Mouse (Mus musculus): ENCODE measurements around the gene Fnbp1. TPM values are rescaled to one million over a fixed set of nuclear protein-coding genes. Genes with fewer than 3 reads are reported as not detected.

Fnbp1 gene
- polyA plus RNA-seq, 1 experiment from 2014 or later: 11.5 TPM

DNA sequence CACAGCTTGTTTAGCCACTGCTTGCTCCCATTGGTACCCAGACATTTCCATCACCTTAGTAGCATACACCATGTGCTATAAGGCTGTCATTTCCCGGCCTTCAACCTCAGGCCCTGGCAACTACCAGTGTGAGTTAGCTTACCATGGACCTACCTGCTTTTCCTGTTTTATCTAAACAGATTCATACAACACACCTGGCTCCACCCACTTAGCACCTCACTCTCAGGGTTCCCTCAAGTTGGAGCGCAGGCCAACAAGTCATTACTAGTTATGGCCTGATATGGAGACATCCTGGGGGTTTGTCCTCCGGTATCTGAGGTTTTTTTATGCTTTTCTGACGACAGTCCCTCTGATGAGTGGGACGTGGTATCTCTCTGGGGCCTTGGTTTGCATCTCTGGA, 18.3 kb downstream of the Fnbp1 start:
- ATAC-seq (ENCODE audit: low FRiP score) (no peak), DNase-seq (ENCODE audit: low spot score, missing footprints) (no peak)
- no peaks in the 10 kb centered on the region for H3K27me3 ChIP-seq (ENCODE audit: control insufficient read depth, insufficient read depth, low read length)
- no peak overlapping the region for H3K4me2 ChIP-seq
- H3K4me1 ChIP-seq (ENCODE audit: control insufficient read depth, insufficient read depth, low read length): no peaks in the 10 kb centered on the region
- H3K36me3 ChIP-seq (ENCODE audit: control insufficient read depth, insufficient read depth, low read length): no peaks in the 10 kb centered on the region
- H3K4me3 ChIP-seq (ENCODE audit: low read depth, low read length): no peak overlapping the region
- 90% methylated on average over 5 of the region's 5 CpGs for WGBS
- H3K9ac ChIP-seq (ENCODE audit: low read length): no peak overlapping the region
- no peaks in the 10 kb centered on the region for H3K9me3 ChIP-seq (ENCODE audit: control insufficient read depth, low read length)
- H3K27ac ChIP-seq (ENCODE audit: low read depth, low read length): no peak overlapping the region

DNA sequence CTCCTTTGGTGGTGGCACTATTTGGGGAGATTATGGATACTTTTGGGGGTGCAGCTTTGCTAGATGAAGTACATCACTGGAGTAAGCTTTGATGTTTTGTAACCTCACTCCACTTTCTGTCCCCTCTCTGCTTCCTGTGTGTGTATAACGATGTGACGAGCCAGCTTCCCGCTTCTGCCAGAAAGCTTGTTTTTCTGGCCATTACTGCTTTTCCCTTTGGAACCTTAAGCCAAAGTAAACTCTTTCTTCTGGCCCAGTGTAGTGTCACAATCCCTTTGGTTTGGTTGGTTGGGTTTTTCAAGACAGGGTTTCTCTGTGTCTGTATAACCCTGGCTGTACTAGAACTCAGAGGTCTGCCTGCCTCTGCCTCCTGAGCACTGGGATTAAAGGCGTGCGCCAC, 19.0 kb downstream of the Fnbp1 start:
- H3K9me3 ChIP-seq (ENCODE audit: control insufficient read depth, low read length): no peaks in the 10 kb centered on the region
- H3K4me1 ChIP-seq (ENCODE audit: control insufficient read depth, insufficient read depth, low read length): no peaks in the 10 kb centered on the region
- H3K27me3 ChIP-seq (ENCODE audit: control insufficient read depth, insufficient read depth, low read length): no peaks in the 10 kb centered on the region
- DNase-seq (ENCODE audit: low spot score, missing footprints) (no peak), ATAC-seq (ENCODE audit: low FRiP score) (no peak)
- WGBS: 91% methylated on average over 5 of the region's 5 CpGs
- no peaks in the 10 kb centered on the region for H3K36me3 ChIP-seq (ENCODE audit: control insufficient read depth, insufficient read depth, low read length)
- H3K4me3 ChIP-seq (ENCODE audit: low read depth, low read length): no peak overlapping the region
- H3K4me2 ChIP-seq: no peak overlapping the region
- H3K9ac ChIP-seq (ENCODE audit: low read length): no peak overlapping the region
- no peak overlapping the region for H3K27ac ChIP-seq (ENCODE audit: low read depth, low read length)

DNA sequence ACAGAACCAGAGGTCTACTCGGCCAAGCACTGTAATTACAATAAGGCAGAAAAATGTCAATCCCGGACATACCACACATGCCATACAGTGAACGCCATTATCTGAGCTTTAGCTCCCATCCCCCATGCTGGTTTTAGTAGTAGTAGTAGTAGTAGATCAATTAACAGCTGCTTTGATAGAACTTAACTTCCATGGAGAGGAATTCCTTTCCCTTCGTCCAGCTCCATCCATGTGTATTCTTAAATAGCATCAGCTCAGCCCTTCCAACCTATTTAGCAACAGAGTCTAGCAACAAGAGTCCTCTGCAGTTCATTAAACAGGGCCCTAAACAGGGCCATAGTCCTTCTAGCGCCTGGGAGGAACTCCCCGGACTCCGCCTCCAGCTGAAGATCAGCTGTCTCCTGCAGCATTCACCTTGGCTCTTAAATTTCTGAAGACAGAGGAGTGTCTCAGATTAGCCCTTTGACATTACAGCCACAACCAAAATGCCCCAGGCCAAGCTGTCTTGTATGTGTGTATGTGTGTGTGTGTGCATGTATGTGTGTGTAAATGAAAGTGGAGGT, 20.6 kb downstream of the Fnbp1 start:
- DNase-seq (ENCODE audit: low spot score, missing footprints) (no peak), ATAC-seq (ENCODE audit: low FRiP score) (no peak)
- Histone ChIP-seq H3K4me2 (no peak overlapping the region), H3K9ac (ENCODE audit: low read length) (no peak overlapping the region), H3K4me1 (ENCODE audit: control insufficient read depth, insufficient read depth, low read length) (no peaks in the 10 kb centered on the region), H3K27me3 (ENCODE audit: control insufficient read depth, insufficient read depth, low read length) (no peaks in the 10 kb centered on the region), H3K9me3 (ENCODE audit: control insufficient read depth, low read length) (no peaks in the 10 kb centered on the region), H3K36me3 (ENCODE audit: control insufficient read depth, insufficient read depth, low read length) (no peaks in the 10 kb centered on the region), H3K4me3 (ENCODE audit: low read depth, low read length) (no peak overlapping the region), H3K27ac (ENCODE audit: low read depth, low read length) (no peak overlapping the region)
- WGBS: 86% methylated on average over 7 of the region's 7 CpGs

DNA sequence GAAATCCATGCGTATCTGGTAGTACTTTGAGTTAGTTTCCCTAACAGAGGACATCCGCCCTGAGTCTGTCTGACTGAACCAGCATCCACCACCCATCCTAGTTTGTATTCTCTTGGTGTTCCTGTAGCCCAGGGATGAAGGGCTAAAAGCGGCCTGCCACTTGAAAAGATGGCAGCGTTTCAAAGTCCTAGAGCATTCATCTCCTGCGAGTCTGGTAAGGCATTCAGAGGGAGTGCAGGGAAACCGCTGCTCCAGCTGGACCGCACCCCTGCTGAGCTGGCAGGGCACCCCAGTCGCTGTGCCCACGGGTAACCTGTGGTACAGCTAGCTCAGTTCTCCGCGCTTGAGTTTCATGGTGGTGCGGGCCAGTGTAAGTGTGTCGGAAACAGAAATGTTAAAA, 22.0 kb downstream of the Fnbp1 start:
- H3K4me2 ChIP-seq: no peak overlapping the region
- ATAC-seq (ENCODE audit: low FRiP score): no peak
- 69% methylated on average over 13 of the region's 13 CpGs for WGBS
- no peak overlapping the region for H3K9ac ChIP-seq (ENCODE audit: low read length)
- H3K9me3 ChIP-seq (ENCODE audit: control insufficient read depth, low read length): no peaks in the 10 kb centered on the region
- DNase-seq (ENCODE audit: low spot score, missing footprints): no peak
- H3K4me1 ChIP-seq (ENCODE audit: control insufficient read depth, insufficient read depth, low read length): no peaks in the 10 kb centered on the region
- H3K4me3 ChIP-seq (ENCODE audit: low read depth, low read length): no peak overlapping the region
- H3K36me3 ChIP-seq (ENCODE audit: control insufficient read depth, insufficient read depth, low read length): no peaks in the 10 kb centered on the region
- H3K27me3 ChIP-seq (ENCODE audit: control insufficient read depth, insufficient read depth, low read length): no peaks in the 10 kb centered on the region
- no peak overlapping the region for H3K27ac ChIP-seq (ENCODE audit: low read depth, low read length)

DNA sequence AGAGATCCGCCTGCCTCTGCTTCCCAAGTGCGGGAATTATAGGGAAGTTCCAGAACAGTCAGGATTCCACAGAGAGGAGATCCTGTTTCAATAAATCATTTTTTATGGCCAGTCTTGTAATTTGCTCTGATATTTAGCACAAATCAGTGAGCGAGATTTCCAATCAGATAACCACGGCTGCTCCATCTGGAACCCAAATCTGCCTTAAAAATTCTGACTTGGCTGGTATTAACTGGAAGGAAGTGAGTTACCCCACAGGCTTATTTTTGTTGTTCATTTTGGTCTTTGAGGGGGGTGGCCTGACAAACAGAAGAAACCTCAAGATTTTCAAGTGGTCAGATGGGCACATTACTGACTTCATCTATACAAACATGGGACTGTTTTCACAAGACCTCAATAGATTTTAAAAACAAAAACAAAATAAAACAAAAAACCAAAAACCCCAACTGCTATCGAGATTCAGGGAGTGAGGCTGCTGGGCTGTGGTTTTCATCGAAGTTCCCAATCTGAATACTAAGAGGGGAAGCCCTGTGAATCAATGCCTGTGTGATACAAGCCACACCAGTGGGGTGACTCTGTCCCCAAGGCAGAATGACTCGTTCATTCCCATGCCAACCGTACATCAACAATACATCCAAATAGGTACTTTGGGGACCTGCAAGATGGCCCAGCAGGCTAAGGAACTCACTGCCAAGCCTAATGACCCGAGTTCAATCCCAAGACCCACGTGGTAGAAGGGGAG, 23.0 kb downstream of the Fnbp1 start:
- no peaks in the 10 kb centered on the region for H3K9me3 ChIP-seq (ENCODE audit: control insufficient read depth, low read length)
- H3K27me3 ChIP-seq (ENCODE audit: control insufficient read depth, insufficient read depth, low read length): no peaks in the 10 kb centered on the region
- no peaks in the 10 kb centered on the region for H3K4me1 ChIP-seq (ENCODE audit: control insufficient read depth, insufficient read depth, low read length)
- H3K4me3 ChIP-seq (ENCODE audit: low read depth, low read length): no peak overlapping the region
- ATAC-seq (ENCODE audit: low FRiP score): no peak
- no peaks in the 10 kb centered on the region for H3K36me3 ChIP-seq (ENCODE audit: control insufficient read depth, insufficient read depth, low read length)
- no peak for DNase-seq (ENCODE audit: low spot score, missing footprints)
- WGBS: 89% methylated on average over 10 of the region's 10 CpGs
- H3K4me2 ChIP-seq: no peak overlapping the region
- H3K9ac ChIP-seq (ENCODE audit: low read length): no peak overlapping the region
- no peak overlapping the region for H3K27ac ChIP-seq (ENCODE audit: low read depth, low read length)

DNA sequence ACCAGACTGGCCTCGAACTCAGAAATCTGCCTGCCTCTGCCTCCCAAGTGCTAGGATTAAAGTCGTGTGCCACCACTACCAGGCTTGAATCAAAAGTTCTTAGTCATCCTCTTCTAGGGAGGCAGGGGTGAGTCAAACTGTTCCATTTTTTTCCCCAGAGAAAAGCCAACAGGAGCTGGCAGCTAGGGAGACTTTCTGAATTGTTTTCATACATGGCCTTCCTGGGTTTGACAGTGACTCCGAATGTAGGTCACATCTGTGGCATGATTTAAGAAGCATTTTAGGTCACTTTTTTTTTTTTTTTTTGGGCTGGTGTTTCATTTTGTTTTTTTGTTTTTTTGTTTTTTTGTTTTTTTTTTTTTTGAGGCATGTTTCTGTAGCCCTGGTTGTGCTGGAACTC, 23.6 kb downstream of the Fnbp1 start:
- no peak for DNase-seq (ENCODE audit: low spot score, missing footprints)

DNA sequence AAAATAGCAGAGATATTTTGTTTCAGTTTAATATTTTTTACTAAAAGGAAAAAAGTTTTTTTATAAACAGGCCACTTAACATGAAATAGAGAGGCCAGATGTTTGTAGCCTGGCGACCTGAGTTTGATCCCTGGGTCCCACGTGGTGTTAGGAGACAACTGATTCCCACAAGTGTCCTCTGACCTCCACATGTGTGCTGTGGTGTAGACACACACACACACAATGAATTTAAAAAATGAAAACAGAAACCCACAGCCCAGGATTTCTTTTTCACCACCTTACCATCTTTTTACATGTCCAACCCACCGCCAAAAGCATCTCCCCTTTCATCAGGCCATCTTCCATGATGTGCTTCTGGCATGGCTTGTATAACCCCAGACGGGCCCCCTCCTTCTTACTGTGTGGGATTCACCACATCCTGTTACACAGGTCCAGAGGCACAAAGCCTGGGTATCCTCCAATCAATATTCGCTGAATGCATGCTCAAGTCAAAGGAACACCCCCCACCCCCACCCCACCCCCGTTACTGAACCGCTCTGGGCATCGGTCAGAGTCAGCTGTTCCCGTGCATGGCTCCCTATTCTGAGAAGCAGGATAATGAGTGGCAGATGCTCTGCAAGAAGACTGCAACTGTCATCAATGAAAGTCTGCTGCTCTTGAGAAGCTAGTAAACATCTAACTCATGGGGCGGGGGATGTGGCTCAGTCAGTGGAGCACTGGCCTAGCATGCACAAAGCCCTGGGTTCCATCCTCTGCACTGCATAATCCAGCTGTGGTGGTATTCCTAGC, 25.7 kb downstream of the Fnbp1 start:
- no peak overlapping the region for H3K27ac ChIP-seq (ENCODE audit: low read depth, low read length)
- no peaks in the 10 kb centered on the region for H3K36me3 ChIP-seq (ENCODE audit: control insufficient read depth, insufficient read depth, low read length)
- H3K9me3 ChIP-seq (ENCODE audit: control insufficient read depth, low read length): no peaks in the 10 kb centered on the region
- no peaks in the 10 kb centered on the region for H3K27me3 ChIP-seq (ENCODE audit: control insufficient read depth, insufficient read depth, low read length)
- no peak overlapping the region for H3K9ac ChIP-seq (ENCODE audit: low read length)
- H3K4me1 ChIP-seq (ENCODE audit: control insufficient read depth, insufficient read depth, low read length): no peaks in the 10 kb centered on the region
- H3K4me3 ChIP-seq (ENCODE audit: low read depth, low read length): no peak overlapping the region
- ATAC-seq (ENCODE audit: low FRiP score) (no peak), DNase-seq (ENCODE audit: low spot score, missing footprints) (no peak)
- WGBS: 80% methylated on average over 10 of the region's 10 CpGs
- no peak overlapping the region for H3K4me2 ChIP-seq

More for the DNA sequence above, 23.6 kb downstream of the Fnbp1 start:
- Histone ChIP-seq H3K4me3 (ENCODE audit: low read depth, low read length) (no peak overlapping the region), H3K9ac (ENCODE audit: low read length) (no peak overlapping the region), H3K36me3 (ENCODE audit: control insufficient read depth, insufficient read depth, low read length) (no peaks in the 10 kb centered on the region), H3K4me2 (no peak overlapping the region), H3K27ac (ENCODE audit: low read depth, low read length) (no peak overlapping the region), H3K27me3 (ENCODE audit: control insufficient read depth, insufficient read depth, low read length) (no peaks in the 10 kb centered on the region), H3K9me3 (ENCODE audit: control insufficient read depth, low read length) (no peaks in the 10 kb centered on the region), H3K4me1 (ENCODE audit: control insufficient read depth, insufficient read depth, low read length) (no peaks in the 10 kb centered on the region)
- 86% methylated on average over 3 of the region's 3 CpGs for WGBS
- no peak for ATAC-seq (ENCODE audit: low FRiP score)

DNA sequence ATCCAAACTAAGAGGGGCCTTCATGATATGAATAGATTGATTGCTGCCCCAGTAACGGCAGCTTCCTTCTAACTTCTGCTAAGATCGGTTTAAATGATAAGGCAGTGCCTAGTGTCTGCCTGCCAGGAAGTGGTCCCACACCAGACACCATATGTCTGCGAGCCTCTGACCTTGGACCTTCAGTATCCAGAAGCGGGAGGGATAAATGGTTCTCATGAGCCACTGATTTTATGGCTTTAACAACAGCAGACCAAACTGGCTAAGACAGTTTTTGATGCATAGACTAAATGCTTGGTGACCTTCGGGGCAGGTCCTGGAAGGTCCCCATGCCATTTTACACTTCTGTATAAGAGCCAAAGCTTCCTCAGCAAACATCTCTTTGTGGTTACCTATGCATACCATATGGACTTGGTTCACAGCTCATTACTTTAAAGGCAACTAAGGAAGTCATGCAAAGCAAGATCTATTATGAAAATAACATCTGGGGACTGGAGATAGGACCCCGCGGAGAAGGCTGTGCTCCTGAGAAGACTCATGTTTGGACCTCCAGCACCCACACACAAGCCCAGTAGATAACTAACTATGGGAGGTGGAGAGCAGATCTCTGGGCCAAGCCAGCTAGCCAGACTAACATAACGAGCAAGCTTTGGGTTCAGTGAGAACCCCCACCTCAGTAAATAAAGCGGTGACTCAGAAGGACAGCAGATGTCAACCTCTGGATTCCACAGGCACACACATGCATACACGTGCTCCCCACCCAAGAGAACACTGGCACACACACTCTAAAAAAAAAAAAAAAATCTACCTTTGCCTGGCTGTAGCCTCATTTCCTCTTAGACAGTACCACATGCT, 26.5 kb downstream of the Fnbp1 start:
- Histone ChIP-seq H3K36me3 (ENCODE audit: control insufficient read depth, insufficient read depth, low read length) (no peaks in the 10 kb centered on the region), H3K4me2 (no peak overlapping the region), H3K9ac (ENCODE audit: low read length) (no peak overlapping the region), H3K4me3 (ENCODE audit: low read depth, low read length) (no peak overlapping the region), H3K27ac (ENCODE audit: low read depth, low read length) (no peak overlapping the region), H3K4me1 (ENCODE audit: control insufficient read depth, insufficient read depth, low read length) (no peaks in the 10 kb centered on the region), H3K9me3 (ENCODE audit: control insufficient read depth, low read length) (no peaks in the 10 kb centered on the region), H3K27me3 (ENCODE audit: control insufficient read depth, insufficient read depth, low read length) (no peaks in the 10 kb centered on the region)
- WGBS: 84% methylated on average over 10 of the region's 10 CpGs
- ATAC-seq (ENCODE audit: low FRiP score) (no peak), DNase-seq (ENCODE audit: low spot score, missing footprints) (no peak)
